Mouse (Mus musculus) hindbrain, embryonic 16.5 days (tissue): Measurements from ENCODE around the gene Sesn2. TPM values are rescaled to one million over a fixed set of nuclear protein-coding genes. Genes with fewer than 3 reads are reported as not detected.
"Not testable (repeated sequence)": the region's sequence is repeated elsewhere in the genome, so short reads cannot be mapped to it uniquely, and the experiment has no call there.

ENCODE experiments used
- ATAC-seq: fragments of 200-750 bp; cut with Nextera tagmentation; 2 replicates; pipeline ENCODE4 v1.8.0; 2017; ENCODE audit warnings: moderate TSS enrichment, moderate library complexity
- H3K27ac ChIP-seq: fragments of 300-500 bp; sonication (generic); 2 replicates; pipeline ENCODE4 v1.5.1; 2014; ENCODE audit warnings: low read depth, mild to moderate bottlenecking, control low read depth, low read length, moderate library complexity
- H3K27me3 ChIP-seq: fragments of 300-500 bp; sonication (generic); replicated peaks from 2 replicates; pipeline ENCODE4 v1.6.1; 2014; ENCODE audit warnings: low read length; ENCODE audit not compliant: control insufficient read depth, insufficient read depth
- H3K36me3 ChIP-seq: fragments of 300-500 bp; sonication (generic); 2 replicates; pipeline ENCODE4 v1.6.1; 2014; ENCODE audit warnings: mild to moderate bottlenecking, low read length, moderate library complexity, mixed read lengths; ENCODE audit not compliant: control insufficient read depth, insufficient read depth
- H3K4me1 ChIP-seq: fragments of 300-500 bp; sonication (generic); 2 replicates; pipeline ENCODE4 v1.6.1; 2014; ENCODE audit warnings: low read depth, low read length; ENCODE audit not compliant: control insufficient read depth, insufficient read depth
- H3K4me2 ChIP-seq: fragments of 300-500 bp; sonication (generic); 2 replicates; pipeline ENCODE4 v1.6.1; 2014; ENCODE audit warnings: mild to moderate bottlenecking, low read length, control low read depth, moderate library complexity
- H3K4me3 ChIP-seq: fragments of 300-500 bp; sonication (generic); 2 replicates; pipeline ENCODE4 v1.5.1; 2014; ENCODE audit warnings: mild to moderate bottlenecking, low read length, control low read depth, moderate library complexity
- H3K9ac ChIP-seq: fragments of 300-500 bp; sonication (generic); 2 replicates; pipeline ENCODE4 v1.6.1; 2014; ENCODE audit warnings: low read depth, mild to moderate bottlenecking, control low read depth, low read length, moderate library complexity
- H3K9me3 ChIP-seq: fragments of 300-500 bp; sonication (generic); 2 replicates; pipeline ENCODE4 v1.6.1; 2014; ENCODE audit warnings: mild to moderate bottlenecking, low read length, moderate library complexity; ENCODE audit not compliant: control insufficient read depth
- WGBS: fragments of 180-500 bp; shearing (Covaris S2); extraction: QIAGEN DNeasy Blood & Tissue Kit; methylation state at CpG from one replicate; pipeline ENCODE4 v1.1.7; 2014; 5-methylcytosine and 5-hydroxymethylcytosine counted together
- polyA plus RNA-seq: library from polyadenylated mRNA; unstranded; fragments of >200 nt; fragmentation: Nextera tagmentation; extraction: Ambion mirVana; gene quantifications from 2 replicates; pipeline ENCODE4 v1.2.1, GENCODE M21; 2015

The Sesn2 gene
- polyA plus RNA-seq, result 13.3 and 14.6 TPM in 2 replicates

DNA sequence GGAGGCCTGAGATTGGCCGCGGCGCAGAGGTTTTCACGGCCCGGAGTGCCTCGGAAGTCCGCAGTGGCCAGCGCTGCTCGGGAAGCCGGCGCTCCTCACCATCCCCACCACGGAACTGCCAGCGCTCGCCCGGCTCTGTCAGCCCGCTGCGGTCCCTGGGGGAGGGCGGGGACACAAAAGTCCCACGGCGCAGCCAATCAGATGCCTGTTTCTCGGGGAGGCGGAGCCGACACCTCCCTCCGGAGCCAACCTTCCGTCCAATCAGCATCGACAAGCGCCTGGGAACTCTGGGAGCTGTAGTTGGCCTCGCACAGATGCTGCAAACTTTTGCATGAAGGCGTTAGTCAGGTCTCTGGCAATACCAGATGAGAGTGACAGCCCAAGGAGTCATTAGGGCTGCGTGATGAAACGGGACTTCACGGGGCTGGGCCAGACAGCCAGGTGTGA lies at the start of gene Sesn2:
Gene Sesn2 (minus strand): TSS at position 150 of the 447 bp plus-strand sequence.
- peak within 1 kb of the TSS; percentile 77 for H3K27ac ChIP-seq
- H3K4me2 ChIP-seq, result peak within 1 kb of the TSS; percentile 81
- under 1% methylated on average over 32 of the region's 32 CpGs for WGBS
- H3K36me3 ChIP-seq, result no peaks in the 10 kb centered on the region
- H3K4me1 ChIP-seq, result peaks cover 10% of the 10 kb centered on the region
- peak within 1 kb of the TSS; percentile 71 for H3K4me3 ChIP-seq
- peaks cover 3% of the 10 kb centered on the region; the same call in 1 of the 2 replicates for H3K27me3 ChIP-seq
- peak within 1 kb of the TSS; percentile 79 for H3K9ac ChIP-seq
- H3K9me3 ChIP-seq, result no peaks in the 10 kb centered on the region
- ATAC-seq, result peak; percentile 95

DNA sequence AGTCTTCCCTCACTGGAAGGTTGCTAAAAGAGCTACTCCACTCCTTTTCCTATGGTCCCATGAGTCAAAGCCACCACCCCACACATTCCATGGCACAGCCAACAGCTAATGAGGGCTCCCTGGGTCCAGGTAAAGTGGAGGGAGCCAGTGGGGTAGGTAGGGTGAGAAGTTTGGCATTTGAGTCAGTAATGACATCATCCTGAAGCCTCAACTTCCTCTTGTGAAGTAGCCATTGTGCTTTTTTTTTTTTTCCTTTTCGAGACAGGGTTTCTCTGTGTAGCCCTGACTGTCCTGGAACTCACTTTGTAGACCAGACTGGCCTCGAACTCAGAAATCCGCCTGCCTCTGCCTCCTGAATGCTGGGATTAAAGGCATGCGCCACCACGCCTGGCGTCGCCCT lies 45.2 kb upstream of the Sesn2 start:
- H3K4me2 ChIP-seq, H3K4me3 ChIP-seq, H3K27me3 ChIP-seq, H3K27ac ChIP-seq, ATAC-seq, H3K9ac ChIP-seq, H3K9me3 ChIP-seq, H3K4me1 ChIP-seq: not testable (repeated sequence)
- peaks cover 20% of the 10 kb centered on the region for H3K36me3 ChIP-seq
- WGBS, result 93% methylated on average over 7 of the region's 7 CpGs

DNA sequence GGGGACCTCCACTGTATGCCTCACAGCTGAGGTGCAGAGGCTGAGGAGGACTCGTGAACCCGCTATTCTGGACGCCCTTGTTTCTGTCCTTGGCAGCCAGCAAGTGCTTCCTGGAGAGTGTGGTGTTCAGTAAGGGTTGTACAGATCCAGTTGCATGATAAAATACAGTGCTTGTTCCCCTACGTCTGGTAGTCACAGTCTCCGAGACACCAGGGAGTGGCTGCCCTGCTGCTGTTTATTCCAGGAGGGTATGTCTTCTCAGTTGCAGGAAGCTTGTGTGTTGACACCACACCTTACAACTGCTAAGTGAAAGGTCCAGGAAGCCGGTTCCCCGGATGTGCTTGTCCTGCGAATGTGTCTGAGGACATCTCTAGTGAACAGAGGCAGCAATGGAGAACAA lies 44.4 kb upstream of the Sesn2 start:
- no peaks in the 10 kb centered on the region for H3K9me3 ChIP-seq
- H3K36me3 ChIP-seq, result peaks cover 20% of the 10 kb centered on the region
- no peak overlapping the region for H3K27ac ChIP-seq
- ATAC-seq, result no peak
- H3K4me3 ChIP-seq, result no peak overlapping the region
- WGBS, result 81% methylated on average over 8 of the region's 8 CpGs
- no peak overlapping the region for H3K9ac ChIP-seq
- H3K4me2 ChIP-seq, result no peak overlapping the region
- H3K27me3 ChIP-seq, result no peaks in the 10 kb centered on the region
- H3K4me1 ChIP-seq, result no peaks in the 10 kb centered on the region

DNA sequence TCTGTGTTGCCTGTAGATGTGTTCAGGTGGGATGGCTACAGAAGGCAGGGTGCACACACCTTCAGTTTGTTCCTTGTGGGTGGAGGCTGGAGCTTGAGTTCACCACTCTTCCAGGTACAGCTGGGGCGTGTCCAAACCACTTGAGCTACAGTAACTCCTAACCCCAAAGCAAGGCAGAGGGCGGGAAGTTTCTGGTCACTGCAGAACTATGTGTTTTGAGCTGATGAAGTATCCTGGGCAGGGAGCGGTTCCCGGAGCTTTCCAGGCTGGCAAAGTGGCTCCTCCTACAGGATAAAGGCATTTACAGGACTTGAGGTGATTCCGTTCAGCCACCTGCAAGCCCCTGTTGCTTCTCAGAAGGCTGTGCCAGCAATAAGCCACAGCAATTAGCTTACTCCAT lies 43.9 kb upstream of the Sesn2 start:
- no peak for ATAC-seq
- H3K36me3 ChIP-seq, result peaks cover 23% of the 10 kb centered on the region
- H3K27me3 ChIP-seq, result no peaks in the 10 kb centered on the region
- H3K4me2 ChIP-seq, result no peak overlapping the region
- WGBS, result 72% methylated on average over 5 of the region's 5 CpGs
- no peak overlapping the region for H3K4me3 ChIP-seq
- H3K9ac ChIP-seq, result no peak overlapping the region
- no peaks in the 10 kb centered on the region for H3K4me1 ChIP-seq
- no peak overlapping the region for H3K27ac ChIP-seq
- no peaks in the 10 kb centered on the region for H3K9me3 ChIP-seq

DNA sequence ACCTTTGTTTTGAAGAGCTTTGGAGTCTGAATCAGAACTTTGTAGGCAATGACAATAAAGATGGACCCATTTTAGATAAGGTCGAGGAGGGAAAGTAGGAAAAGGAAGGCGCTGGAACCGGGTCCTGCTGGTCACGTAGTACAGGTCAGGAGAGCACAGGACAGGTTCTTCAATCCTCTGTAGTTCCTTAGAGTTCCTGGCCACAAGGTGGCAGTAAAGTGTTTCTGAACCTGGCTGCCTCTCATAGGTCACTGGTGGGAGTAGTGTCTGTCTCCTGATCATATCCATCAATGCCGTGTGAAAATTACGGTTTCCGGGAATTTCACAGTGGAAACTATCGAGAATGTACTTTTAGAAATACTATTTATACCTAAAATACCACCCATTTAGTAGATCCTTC lies 35.5 kb upstream of the Sesn2 start:
- H3K27ac ChIP-seq, result no peak overlapping the region
- H3K4me1 ChIP-seq, result no peaks in the 10 kb centered on the region
- H3K36me3 ChIP-seq, result peaks cover 40% of the 10 kb centered on the region
- H3K4me2 ChIP-seq, result no peak overlapping the region
- H3K9me3 ChIP-seq, result no peaks in the 10 kb centered on the region
- no peak; the same call in 1 of the 2 replicates for ATAC-seq
- H3K9ac ChIP-seq, result no peak overlapping the region
- H3K27me3 ChIP-seq, result no peaks in the 10 kb centered on the region
- no peak overlapping the region for H3K4me3 ChIP-seq
- WGBS, result 42% methylated on average over 8 of the region's 8 CpGs

DNA sequence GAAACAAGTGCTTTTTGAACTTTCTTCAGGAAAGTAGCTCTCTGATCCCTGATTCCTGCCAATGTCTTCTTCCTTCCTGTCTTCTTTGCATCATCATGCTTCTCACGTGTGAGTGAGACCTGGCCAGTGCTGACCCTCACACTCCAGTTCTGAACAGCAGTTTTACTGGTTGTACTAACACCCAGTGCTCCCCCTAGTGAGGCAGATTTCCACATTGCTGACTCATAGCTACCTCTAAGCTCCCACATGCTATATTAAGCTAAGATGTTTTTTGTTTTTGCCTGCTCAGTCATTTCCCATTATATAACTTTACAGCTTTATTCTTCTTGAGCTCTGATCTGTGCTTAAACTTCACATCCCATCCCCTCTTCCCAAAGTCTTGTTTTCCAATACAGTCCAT lies 32.4 kb upstream of the Sesn2 start:
- H3K36me3 ChIP-seq, result peaks cover 31% of the 10 kb centered on the region
- WGBS, result 61% methylated on average over 1 of the region's 1 CpGs
- no peak for ATAC-seq

DNA sequence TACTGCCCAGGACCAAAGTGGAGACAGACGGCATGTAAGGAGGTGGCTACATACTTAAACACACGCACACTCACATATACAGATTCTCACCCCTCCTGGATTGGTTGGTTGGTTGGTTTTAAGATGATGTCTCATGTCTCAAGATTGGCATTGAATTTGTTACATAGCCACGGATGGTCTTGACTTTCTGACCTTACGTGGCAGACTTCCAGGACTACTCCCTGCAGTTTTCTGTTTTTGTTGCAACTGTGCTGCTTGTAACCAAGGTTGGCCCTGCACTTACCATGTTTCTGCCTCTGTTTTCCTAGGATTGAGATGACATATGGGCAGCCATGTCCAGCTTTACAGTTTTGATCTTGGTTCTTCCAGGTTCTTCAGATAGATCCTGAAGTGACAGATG lies 31.1 kb upstream of the Sesn2 start:
- Histone ChIP-seq H3K27ac (no peak overlapping the region), H3K9me3 (no peaks in the 10 kb centered on the region), H3K36me3 (peaks cover 20% of the 10 kb centered on the region), H3K4me3 (no peak overlapping the region), H3K4me1 (peaks cover 10% of the 10 kb centered on the region), H3K9ac (no peak overlapping the region), H3K27me3 (no peaks in the 10 kb centered on the region), H3K4me2 (no peak overlapping the region)
- WGBS, result 89% methylated on average over 4 of the region's 4 CpGs
- no peak for ATAC-seq

More for the DNA sequence above, 32.4 kb upstream of the Sesn2 start:
- Histone ChIP-seq H3K9ac (no peak overlapping the region), H3K27me3 (no peaks in the 10 kb centered on the region), H3K4me2 (no peak overlapping the region), H3K4me1 (no peaks in the 10 kb centered on the region), H3K9me3 (no peaks in the 10 kb centered on the region), H3K4me3 (no peak overlapping the region), H3K27ac (no peak overlapping the region)

DNA sequence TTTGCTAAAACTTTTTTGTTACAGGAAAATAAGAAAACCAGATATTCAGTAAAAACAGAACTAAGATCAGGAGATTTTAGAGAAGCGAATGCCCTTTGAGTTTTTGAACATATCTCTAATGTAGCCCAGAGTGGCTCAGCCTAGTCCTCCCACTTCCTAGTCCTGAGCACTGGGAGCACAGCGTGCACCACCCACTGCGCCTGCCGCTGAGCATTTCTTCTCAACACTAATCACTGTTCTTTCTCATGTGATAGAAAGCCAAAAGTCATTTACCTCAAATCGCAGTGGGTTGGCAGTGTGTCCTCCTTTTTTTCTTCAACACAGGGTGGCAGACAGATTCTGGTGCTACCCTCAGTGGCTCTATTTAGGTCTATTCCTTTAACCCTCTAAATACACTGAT lies 29.2 kb upstream of the Sesn2 start:
- H3K27ac ChIP-seq, result no peak overlapping the region
- 89% methylated on average over 5 of the region's 5 CpGs for WGBS
- no peak overlapping the region for H3K4me3 ChIP-seq
- H3K9ac ChIP-seq, result no peak overlapping the region
- H3K4me1 ChIP-seq, result peaks cover 13% of the 10 kb centered on the region
- no peak for ATAC-seq
- H3K36me3 ChIP-seq, result peaks cover 14% of the 10 kb centered on the region
- no peaks in the 10 kb centered on the region for H3K9me3 ChIP-seq
- H3K27me3 ChIP-seq, result no peaks in the 10 kb centered on the region
- H3K4me2 ChIP-seq, result no peak overlapping the region

DNA sequence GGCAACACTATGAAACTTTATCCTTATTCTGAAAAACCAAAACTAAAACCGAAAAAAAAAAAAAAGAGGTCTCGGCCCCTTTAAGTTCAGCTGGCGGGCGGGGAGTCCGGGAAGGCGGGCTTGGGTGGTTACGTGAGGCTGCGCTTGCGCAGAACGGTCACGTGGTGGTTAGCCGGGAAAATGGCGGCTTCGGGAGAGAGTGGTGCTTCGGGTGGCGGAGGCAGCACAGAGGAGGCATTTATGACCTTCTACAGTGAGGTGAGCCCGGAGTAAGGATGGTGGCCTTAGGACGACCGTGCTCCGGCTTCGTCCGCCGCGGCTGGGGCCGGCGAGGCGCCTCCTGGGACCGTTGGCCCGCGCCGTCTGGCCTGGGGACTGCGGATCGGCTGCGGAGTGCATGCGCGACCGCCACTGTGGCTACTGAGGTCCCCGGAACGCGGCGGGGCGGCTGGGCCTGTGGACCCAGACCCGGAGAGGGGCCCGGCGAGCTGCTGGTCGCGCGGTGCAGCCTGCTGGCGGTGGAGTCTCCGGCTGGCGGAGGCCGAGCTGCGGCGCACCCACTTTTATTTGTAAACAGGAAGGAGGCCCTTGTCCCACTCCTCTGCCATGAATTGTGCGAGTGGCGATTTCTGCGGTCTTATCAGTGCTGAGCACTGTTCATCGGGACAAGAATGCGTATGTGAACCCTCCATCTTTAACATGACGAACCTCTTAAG lies 25.3 kb upstream of the Sesn2 start, which contains the start of gene Dnajc8:
Gene Dnajc8 (plus strand): TSS at position 145 of the 716 bp plus-strand sequence.
- Histone ChIP-seq H3K27ac (peak within 1 kb of the TSS; percentile 82), H3K27me3 (no peaks in the 10 kb centered on the region), H3K4me3 (peak within 1 kb of the TSS; percentile 99), H3K4me2 (peak within 1 kb of the TSS; percentile 75), H3K36me3 (peaks cover 3% of the 10 kb centered on the region), H3K4me1 (peaks cover 26% of the 10 kb centered on the region), H3K9ac (peak within 1 kb of the TSS; percentile 90), H3K9me3 (no peaks in the 10 kb centered on the region)
- WGBS, result under 1% methylated on average over 52 of the region's 60 CpGs
- peak; percentile 81 for ATAC-seq
